Mouse (Mus musculus): ENCODE measurements at regions not wholly inside any gene's neighbourhood (a gene's known extent, or its start where the extent isn't known, plus 50 kb on each side); places are given as distances from the start of the nearest gene placed in this dataset.

GRCm38 (mm10) chr10:120616406-120617015, 140.2 kb upstream of the Hmga2 start:
- TF ChIP-seq POLR2A (IDR thresholded peaks at IDR 0.05; ENCODE audit: borderline replicate concordance, extremely low read depth, insufficient read depth, insufficient read length, poor library complexity, severe bottlenecking) (no peak), CTCF (IDR thresholded peaks at IDR 0.05; ENCODE audit: borderline replicate concordance, extremely low read depth, insufficient read depth, insufficient read length) (no peak)
